Mouse (Mus musculus): ENCODE measurements around the gene BC024978.

GRCm38 (mm10) chr7:27224877-27225575 lies 29.4 kb downstream of the BC024978 start:
- TF ChIP-seq EP300 (IDR thresholded peaks at IDR 0.05; ENCODE audit: low read depth) (no peak), CTCF (IDR thresholded peaks at IDR 0.05; ENCODE audit: low read depth) (no peak)
